Mouse (Mus musculus) layer of hippocampus, postnatal 10 days (tissue): ENCODE data around the gene Wipi1. TPM values are rescaled to one million over a fixed set of nuclear protein-coding genes. Genes with fewer than 3 reads are reported as not detected.
"Not testable (repeated sequence)": the region's sequence is repeated elsewhere in the genome, so short reads cannot be mapped to it uniquely, and the experiment has no call there.

Source experiments
- DNase-seq, 2 experiments: peaks; one replicate each; pipeline ENCODE4 v3.0.0; 2021; ENCODE audit warnings: low spot score in 2 of 2
- long read RNA-seq: library from polyadenylated mRNA; stranded (forward); transcript quantifications from one replicate; pipeline ENCODE4 v2.0.0, GENCODE M21; 2023
- total RNA-seq, 2 experiments: library from RNA; stranded (reverse); gene quantifications; 2 replicates each; pipeline ENCODE4 v1.2.3; 2021

Gene Wipi1
- 10 to 100 TPM; 22.0 to 24.3 TPM for total RNA-seq
- long read RNA-seq, transcript Wipi1-202 (13 exons, 2,050 nt), result major isoform, 5 of 9 reads
- long read RNA-seq, partial matches to known transcripts, result 4 of 9 reads
- long read RNA-seq, other reads (novel, unspliced or antisense), result 0 of 9 reads

DNA sequence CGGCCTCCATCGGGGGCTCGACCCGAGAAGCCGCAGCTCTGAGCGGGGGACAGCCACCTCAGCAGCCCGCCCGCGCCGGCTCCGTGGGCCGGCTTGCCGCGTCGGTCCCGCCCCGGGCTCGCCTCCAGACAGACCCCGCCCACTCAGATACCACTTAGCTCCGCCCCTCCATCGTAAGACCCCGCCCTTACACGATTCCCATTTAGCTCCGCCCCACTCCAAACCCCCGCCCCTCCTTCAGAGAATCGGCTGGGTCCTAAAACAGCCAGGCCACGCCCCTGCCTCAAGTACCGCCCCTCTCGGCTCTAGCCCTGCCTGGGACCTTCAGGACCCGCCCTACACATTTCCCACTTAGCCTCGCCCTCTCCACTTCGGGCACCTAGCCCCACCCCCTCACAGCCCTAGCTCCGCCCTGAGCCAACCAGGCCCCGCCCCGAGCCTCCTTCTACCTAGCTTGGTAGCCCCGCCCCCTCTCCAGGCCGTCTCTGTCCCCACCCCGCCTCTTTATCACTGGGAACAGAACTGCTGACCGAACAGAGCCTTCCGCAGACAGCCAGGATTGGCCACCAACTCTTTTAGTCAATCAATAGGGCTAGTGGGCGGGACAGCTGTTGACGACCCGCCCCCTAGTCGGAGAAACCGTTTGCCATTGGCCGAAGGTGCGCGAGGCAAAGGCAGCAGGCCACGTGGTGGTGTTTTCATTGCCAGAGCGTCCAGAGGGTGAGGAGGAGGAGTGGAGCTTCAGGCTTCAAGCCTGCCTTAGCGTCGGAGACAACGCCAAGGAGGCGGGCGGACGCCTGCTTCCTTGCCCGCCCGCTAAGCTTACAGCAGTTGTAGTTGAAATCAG lies at the start of gene Wipi1:
TSS of gene Wipi1 (minus strand) at position 665 of the 847 bp plus-strand sequence.
- DNase-seq, result peak; percentile 98

DNA sequence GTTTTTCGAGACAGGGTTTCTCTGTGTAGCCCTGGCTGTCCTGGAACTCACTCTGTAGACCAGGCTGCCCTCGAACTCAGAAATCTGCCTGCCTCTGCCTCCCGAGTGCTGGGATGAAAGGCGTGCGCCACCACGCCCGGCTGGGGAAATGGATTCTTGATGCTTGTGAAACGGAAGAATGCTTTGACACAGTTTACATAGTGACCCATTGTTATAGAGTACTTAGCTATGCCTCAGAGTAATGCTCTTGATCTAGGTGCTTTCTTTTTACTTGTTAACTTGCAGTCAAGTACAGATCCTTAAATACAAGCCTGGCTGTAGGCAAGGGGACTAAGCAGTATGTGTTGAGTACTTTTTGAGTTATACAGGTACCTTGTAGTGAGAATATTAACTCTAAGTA lies 48.8 kb upstream of the Wipi1 start:
- DNase-seq, result not testable (repeated sequence)

DNA sequence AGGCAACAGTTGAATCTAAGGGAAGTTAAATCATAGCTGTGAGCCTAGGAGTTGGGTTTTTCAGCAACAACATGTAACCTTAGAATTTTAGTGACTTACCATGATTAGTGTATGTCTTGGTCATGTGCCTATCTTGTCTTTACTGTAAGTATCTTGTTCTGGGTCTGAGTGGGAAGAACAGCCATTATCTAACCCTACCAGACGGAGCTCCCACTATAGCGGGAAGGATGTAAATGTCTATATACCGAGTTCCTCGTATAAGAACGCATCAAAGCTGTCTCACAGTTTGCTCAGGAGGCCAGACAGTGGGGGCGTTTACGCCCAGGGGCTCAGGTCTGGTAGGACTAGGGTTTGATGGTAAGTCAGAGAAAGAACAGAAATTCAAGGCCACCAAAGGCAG lies 44.5 kb upstream of the Wipi1 start:
- DNase-seq, result no peak

DNA sequence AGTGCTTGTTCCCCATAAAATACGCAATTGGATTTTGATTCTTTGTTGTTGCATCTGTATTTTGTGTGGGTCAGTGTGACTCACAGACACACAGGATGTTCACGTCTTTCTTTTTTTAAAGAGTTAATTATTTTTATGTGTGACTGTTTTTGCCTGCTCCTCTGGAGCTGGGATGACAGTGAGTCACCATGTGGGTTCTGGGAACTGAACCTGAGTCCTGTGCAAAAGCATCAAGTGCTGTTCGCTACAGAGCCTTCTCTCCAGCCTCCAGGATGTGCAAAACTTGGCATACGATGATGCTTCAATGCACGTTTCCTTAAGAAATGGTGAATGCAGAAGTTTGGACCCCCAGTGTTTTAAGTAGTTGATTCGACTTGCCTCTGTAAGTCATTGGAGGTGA lies 42.8 kb upstream of the Wipi1 start:
- no peak for DNase-seq

DNA sequence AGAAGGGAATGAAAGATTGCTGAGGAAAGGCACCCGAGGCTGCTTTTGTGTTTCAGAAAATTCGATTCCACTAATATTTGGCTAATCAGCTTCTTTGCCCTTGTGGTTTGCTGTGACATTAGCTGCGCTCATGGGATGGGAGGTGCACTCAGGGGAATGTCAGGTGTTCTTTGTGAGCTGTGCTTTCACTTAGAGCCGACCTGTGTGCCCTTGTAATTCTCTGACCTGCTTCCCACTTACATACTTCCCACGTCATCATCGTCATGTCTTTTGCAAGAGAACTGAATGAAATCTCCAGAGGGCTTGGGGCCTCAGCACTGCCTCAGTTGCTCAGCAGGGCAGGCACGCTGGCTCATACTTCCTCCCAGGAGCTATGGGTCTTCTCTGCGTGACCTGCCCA lies 41.4 kb upstream of the Wipi1 start:
- DNase-seq, result no peak

DNA sequence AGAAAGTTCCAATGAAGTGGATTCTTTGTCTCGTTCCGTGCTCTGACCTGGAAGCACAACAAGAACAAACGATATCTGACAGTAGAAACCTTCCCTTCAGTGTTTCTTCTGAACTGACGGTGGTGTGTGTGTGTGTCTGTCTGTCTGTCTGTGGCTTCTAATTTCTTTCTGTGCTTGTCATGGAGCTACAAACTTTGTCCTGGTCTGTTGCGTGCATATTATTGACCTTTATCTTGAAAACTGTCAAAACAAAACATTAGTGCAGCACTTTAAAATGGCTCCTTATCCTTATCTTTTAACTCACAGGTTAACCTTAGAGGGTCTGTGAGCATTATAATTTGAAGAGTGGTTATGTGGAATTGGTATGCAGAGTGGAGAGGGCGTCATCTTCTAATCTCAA lies 40.7 kb upstream of the Wipi1 start:
- DNase-seq, result no peak

DNA sequence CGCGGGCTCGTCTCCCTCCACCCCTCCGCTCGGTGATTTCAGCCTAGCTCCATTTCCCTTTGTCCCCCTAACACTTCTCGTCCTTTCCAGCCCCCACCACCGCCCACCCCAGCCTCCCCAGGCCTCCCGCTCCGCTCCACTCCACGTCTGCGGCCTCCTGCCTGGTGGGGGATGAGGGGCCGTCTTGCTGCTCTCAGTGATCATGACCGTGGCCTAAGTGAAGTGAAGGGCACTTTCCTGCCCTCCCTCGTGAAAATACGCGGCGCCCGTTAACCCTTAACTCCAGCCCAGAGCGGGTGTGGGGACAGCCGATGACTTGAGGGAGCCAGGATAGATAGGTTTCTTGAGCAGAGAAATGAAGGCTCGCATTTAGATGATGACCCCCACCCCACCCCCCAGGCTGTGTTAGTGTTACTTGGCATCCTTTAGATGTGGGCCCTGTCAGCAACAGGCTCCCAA lies 39.8 kb upstream of the Wipi1 start:
- DNase-seq, result peak; percentile 37 to 38

DNA sequence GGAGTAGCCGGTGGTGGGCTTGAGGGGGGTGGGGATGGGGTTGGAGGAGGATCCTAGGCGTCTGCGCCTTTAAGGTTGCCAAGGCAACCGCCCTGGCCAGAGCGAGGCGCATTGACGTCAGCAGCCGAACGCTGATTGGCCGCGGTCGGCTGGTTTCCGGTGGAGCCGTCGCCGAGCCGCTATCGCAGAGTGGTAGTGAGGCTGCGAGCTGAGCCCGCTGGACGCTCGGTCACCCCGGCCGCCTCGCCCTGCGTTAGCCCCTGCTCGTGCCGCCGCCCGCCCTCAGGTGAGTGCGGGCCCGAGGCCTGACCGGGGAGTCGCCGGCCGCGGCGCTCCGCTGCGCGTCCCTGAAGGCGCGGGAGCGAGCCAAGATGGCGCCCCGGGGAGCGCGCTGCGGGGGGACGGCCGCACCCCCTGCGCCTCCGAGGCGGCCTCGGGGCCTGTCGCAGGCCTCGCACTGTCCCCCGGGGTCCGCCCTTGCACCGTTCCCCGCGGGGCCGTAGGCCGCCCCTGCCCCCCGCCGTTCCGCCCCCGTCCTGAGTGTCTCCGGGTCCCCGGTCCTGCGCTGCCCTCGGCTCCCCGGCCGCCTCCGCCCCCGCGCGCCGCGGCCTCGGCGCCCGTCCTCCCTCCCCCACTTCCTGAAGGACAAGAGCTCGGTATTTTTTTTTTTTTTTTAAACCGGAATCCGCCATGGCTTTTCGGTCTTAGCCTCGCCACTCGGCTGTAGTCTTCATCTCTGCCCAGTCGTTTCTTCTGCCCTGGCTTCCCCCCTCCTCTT lies 39.2 kb upstream of the Wipi1 start:
- peak; percentile 92 to 93 for DNase-seq

DNA sequence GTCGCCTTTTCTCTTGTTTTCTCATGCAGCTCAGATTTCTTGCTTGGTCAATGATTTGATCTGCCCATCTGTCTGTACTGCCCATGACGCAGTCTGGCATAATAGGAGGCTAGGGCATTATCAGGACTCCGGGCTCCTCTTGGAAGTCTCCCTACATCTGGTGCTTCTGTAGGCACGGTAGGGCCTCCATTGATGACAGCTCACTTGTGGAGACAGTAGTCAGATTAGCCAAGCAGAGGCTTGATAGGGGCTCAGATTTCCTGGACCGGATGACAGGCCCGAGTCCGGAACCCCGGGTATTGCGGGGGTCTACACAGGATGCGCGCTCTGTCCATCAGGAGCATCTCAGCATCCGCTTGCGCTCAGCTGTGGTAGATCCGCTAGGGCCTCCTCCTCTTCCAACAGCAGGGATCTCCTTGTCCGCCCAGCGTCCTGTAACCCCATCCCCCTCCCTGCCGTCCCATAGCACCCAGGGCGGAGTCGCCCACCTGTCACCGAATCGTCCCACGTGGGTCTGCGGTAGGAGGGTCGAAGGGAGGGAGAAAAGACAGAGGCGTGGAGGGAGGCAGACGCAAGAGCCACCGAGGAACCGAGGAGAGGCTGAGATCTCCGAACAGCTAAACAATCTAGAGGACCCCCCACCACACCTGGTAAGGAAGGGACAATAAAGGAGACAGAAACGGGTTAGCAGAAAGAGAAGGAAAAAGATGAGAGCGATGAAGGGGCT lies 38.4 kb upstream of the Wipi1 start:
- peak; percentile 79 to 83 for DNase-seq

DNA sequence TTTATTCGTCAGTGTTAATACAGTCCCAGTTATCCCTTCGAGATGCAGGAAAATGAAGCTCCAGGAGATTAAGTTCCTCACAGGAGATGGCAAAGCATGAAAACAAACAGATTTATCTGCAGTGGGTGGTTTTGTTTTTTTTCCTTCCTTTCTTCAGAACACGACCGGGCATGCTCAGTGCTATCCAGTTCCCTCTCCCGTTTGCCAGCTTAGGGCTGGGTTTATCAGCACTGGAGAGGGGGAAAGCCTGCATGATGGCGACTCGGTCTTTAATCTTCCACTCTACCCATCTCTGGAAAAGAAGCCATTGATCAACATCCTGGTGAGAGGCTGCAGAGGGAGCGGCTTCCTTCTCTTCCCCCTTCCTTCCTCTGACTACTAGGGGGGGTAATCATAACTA lies 37.4 kb upstream of the Wipi1 start, which contains the start of gene Prkar1a:
TSS of gene Prkar1a (plus strand) at position 200 of the 400 bp plus-strand sequence.
- DNase-seq, result peak in 1 of 2 experiments; percentile 51

DNA sequence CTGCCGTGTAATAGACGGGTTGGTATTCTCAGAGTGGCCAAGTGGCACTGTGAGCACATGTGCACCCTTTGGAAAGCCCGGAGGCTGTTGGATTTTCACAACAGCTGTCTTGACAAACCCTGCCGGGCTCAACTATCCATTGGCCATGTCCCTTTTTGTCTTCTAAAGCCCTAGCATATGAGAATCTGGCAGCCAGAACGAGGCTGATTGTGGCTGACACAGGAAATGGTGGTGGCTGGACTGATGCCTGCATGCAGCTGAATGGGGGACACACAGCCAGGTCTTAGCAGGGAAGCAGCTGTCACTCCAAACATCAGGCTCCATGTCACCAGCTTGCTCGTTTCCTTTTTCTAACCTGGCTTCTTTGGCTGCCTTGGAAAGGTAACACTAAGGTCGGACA lies 36.7 kb upstream of the Wipi1 start:
- DNase-seq, result peak; percentile 59 to 62

DNA sequence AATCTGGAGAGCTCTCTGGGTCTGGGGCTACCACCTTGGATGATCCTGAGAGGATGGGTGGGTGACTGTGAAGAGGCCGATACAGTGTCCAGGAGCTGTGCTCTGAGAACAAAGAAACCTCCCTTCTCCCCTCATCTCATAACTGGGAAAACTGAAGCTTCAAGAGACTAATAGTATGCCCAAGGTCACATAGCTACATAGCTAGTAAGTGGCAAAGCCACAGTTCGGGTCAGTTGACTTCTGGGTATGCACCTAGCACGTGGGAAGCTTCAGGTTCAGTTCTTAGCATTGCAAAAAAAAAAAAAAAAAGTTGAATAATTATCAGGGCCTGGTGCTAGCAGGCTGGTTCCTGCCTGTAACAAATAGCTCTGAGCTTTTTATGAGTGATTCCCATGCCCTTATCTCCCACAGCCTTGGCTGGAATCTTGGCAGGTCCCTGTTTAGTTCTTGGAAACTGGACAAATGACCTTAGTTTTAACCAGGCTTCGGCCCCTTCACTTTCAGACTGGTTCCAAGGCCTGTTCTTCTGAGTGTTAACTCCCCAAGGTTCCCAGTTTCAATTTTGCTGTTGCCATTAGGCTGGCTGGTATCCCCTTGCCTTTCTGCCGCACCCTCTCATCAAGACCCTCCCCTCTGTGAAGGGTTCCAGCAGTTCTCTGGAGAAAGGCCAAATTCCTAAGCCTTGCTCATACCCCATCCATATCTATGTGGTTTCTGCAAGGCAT lies 29.9 kb upstream of the Wipi1 start:
- no peak for DNase-seq

DNA sequence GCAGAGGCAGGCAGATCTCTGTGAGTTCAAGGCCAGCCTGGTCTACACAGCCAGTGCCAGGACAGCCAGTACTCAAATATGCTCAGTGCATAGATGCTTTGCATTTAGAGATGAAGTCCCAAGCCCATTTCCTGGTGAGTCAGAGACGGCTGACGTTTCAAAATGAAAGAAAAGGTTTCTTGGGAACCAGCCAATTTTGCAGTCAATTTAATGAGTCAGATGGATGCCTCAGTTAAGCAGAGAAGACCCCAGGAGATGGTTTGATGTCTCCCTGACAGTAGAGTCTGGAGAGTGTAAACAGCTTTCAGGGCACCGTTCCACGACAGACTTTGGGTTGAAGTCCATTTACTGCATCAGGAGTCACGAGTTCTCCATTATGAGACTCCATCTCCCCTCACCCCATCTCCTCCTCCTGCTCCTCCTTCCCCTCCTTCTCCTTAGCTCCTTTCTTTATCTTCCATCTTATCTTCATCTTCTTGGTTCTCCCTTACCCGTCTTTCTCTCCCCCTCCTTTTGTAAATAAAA lies 24.2 kb upstream of the Wipi1 start:
- no peak for DNase-seq

DNA sequence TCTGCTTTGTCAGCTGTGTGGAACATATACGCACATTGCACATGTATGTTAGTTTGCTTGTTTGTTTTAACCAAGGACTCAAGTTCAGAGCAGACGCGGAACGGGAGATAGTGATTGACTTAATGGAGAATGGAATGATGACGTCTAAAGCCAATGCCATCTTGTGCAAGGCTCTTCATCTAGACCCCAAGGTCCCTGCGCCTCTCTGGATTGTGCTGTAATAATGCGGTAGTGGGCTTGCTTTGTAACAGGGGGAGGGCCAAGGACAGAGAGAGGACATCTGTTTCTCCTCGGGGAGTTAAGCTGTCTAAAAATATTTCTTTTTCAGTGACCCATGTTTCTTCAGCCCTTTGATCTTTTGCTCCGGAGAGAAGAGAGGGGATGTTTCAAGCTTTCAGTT lies 23.2 kb upstream of the Wipi1 start:
- no peak for DNase-seq

DNA sequence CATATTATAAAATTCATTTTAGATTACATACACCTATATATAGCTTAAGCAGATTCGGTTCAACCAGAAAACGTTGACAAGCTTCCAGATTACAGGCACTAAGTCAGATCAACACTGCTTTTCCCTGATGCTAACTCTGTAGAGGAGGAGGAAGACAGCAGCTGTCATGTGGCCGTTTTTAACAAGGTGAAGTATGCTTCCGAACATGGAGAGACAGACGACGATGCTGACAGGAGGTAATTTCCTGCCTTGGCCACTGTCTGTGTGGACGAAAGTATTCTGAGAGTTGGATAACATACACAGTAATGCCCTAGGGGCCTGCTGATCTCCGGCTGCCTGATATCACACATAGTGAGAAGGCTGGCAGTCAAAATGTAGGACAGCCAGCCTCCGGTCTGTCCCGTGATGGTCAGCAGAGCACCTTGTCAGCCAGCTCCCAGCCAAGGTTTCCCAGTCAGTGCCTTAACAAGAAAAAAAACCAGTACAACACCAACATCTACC lies 17.3 kb upstream of the Wipi1 start:
- DNase-seq, result no peak

DNA sequence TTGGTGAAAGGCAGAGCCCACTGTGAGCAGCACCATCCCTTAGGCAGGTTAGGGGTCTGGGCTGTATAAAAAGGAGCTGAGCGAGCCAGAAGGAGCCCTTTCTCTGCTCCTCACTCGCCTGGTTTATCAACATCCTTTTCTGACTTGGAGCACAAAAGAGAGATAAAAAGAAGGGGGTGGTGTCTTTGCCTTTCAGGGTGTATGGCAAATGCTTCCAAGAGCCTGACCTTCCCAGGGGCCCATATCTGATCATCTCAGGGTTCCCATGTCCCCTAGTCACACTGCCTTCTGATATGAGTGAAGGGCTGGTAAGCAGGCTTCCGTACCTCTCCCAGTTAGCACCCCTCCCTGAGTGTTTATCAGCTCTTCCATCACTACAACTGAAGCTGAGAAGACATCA lies 16.3 kb upstream of the Wipi1 start:
- DNase-seq, result no peak

DNA sequence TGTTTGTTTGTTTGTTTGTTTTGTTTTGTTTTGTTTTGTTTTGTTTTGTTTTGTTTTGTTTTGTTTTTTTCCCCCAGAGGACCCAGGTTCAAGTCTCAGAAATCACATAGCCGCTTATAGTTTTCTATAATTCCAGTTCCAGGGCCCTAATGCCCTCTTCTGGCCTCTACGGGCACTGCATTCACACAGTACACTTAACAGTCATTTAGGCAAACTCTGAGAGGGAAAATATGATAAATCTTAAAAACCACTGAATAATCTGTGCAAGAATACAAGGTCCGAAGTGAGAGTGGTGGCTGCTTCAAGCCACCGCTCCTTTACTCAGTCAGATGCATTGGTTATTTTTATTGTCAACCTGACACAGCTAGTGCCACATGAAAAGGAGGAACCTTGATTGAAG lies 15.9 kb upstream of the Wipi1 start:
- DNase-seq, result no peak

DNA sequence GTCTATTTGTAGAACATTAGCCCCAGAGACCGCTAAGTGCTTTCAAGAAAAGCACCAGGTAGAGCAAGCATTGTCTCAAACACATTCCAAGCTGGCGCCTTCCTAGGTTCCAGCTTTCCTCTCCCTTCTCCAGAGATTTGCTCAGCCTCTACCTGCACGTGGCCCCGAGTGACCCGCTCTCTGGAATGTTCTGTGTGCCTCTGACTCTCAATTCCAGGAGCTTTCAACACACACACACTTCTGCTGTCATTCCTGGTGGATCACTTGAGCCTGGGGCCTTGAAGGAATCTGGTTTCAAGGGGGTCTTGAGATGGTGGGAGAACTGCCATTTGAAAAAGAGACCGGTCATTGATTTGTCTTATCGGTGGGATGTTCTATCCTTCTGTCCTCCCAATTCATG lies 11.5 kb upstream of the Wipi1 start:
- no peak for DNase-seq

DNA sequence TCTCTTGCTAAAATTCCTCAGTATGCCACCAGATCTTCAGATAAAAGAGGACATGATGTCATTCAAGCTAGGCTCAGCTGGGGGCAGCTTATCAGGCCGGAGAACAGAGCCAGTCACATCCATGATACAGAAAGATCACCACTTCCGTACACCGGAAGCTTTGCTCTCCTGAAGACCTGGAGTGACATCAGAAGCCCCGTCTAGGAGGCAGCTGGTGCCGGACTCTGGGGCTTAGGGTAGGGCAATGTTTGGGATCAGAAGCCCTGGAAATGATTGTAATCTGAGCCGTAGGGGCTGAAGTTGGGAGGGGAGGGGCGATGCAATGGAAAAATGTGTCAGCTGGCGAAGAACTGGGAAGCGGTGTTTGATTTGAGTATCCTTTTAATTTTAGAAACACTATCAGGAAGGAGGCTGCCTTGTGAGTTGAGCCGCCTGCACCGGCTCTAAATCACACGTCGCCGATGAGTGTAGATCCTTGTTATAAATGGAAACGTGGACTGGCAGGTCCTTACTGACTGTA lies 10.8 kb upstream of the Wipi1 start:
- DNase-seq, result no peak

DNA sequence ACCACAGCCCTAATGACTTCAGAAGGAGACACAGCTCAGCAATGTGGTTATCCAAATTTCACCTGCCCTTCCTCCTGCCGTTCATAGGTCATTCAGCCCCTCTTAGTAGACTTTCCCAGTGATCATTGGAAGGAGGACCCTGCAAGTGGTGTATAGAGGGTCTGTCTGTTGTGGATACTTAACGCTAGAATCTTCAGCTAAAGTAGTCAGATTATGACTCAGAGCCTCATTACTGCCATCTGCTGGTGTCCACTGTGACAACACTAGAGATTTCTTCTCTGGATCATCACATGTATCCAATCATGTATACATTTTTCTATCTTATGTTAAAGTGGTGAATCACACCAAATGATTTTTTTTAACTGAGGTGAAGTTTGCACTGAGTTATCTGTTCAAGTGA lies 9.4 kb upstream of the Wipi1 start:
- DNase-seq, result peak; percentile 54 to 63
